ENCODE assay signal across 8 mouse cellular contexts in genomic region chr5:138753946-138754302, GRCm38 (mm10). TPM values are rescaled to one million over a fixed set of nuclear protein-coding genes. Genes with fewer than 3 reads are reported as not detected.
DNase-seq lines count a peak whose midpoint lies in the region; ATAC-seq and TF ChIP-seq lines count a peak whose summit lies in the region.

No protein-coding gene starts in this region.

- no peak for TF ChIP-seq CTCF in intestine, postnatal 0 days (IDR thresholded peaks at IDR 0.05; ENCODE audit: low read depth)

- 2% methylated on average over 9 of the region's 9 CpGs for WGBS in kidney, embryonic 14.5 days
- 6% methylated on average over 9 of the region's 9 CpGs for WGBS in forebrain, embryonic 10.5 days
- 18% methylated on average over 9 of the region's 9 CpGs for WGBS in intestine, postnatal 0 days
- WGBS in midbrain, embryonic 14.5 days = 4% methylated on average over 9 of the region's 9 CpGs

- H3K27ac ChIP-seq in kidney, embryonic 14.5 days (ENCODE audit: low read depth, low read length) = peak overlapping the region; percentile 94
- H3K27ac ChIP-seq in forebrain, embryonic 10.5 days = peak overlapping the region; percentile 88
- H3K27ac ChIP-seq in intestine, postnatal 0 days (ENCODE audit: low read depth, low read length) = peak overlapping the region; percentile 57; the same call in 1 of the 2 replicates
- H3K27ac ChIP-seq in midbrain, embryonic 14.5 days (replicated peaks; ENCODE audit: low read depth, low read length) = peak overlapping the region; percentile 96

- ATAC-seq in kidney, embryonic 14.5 days (ENCODE audit: low FRiP score, low TSS enrichment) = 0 out of 2 replicates have a peak, but pooled peaks have one; percentile 21
- no peak for ATAC-seq in intestine, postnatal 0 days
- 0 out of 2 replicates have a peak, but pooled peaks have one; percentile 53 for ATAC-seq in midbrain, embryonic 14.5 days (ENCODE audit: low FRiP score, low TSS enrichment)

- no peaks in the 10 kb centered on the region for H3K9me3 ChIP-seq in kidney, embryonic 14.5 days (ENCODE audit: control insufficient read depth, low read length)
- no peaks in the 10 kb centered on the region for H3K9me3 ChIP-seq in forebrain, embryonic 10.5 days
- H3K9me3 ChIP-seq in intestine, postnatal 0 days (ENCODE audit: control insufficient read depth) = no peaks in the 10 kb centered on the region
- no peaks in the 10 kb centered on the region for H3K9me3 ChIP-seq in midbrain, embryonic 14.5 days (ENCODE audit: control insufficient read depth, low read length)

- DNase-seq in kidney, postnatal 25 days = no peak
- DNase-seq in NIH3T3 (ENCODE audit: low read depth) = peak; percentile 44
- DNase-seq in forebrain, embryonic 10.5 days (ENCODE audit: extremely low spot score, low spot score) = peak; percentile 40
- peak; percentile 77 for DNase-seq in midbrain, embryonic 14.5 days
- DNase-seq in spleen, adult 12 weeks (ENCODE audit: low spot score) = no peak
- no peak for DNase-seq in urinary bladder, postnatal 10 days (ENCODE audit: low spot score)

- H3K36me3 ChIP-seq in kidney, embryonic 14.5 days (ENCODE audit: control insufficient read depth, insufficient read depth, low read length) = no peaks in the 10 kb centered on the region; the same call in 1 of the 2 replicates
- H3K36me3 ChIP-seq in forebrain, embryonic 10.5 days (replicated peaks) = no peaks in the 10 kb centered on the region
- no peaks in the 10 kb centered on the region for H3K36me3 ChIP-seq in intestine, postnatal 0 days (ENCODE audit: control insufficient read depth, insufficient read depth)
- H3K36me3 ChIP-seq in midbrain, embryonic 14.5 days (ENCODE audit: control insufficient read depth, insufficient read depth, low read length) = peaks cover 14% of the 10 kb centered on the region

- peak overlapping the region; percentile 72 for H3K4me3 ChIP-seq in kidney, embryonic 14.5 days (ENCODE audit: low read length)
- H3K4me3 ChIP-seq in forebrain, embryonic 10.5 days = peak overlapping the region; percentile 76
- peak overlapping the region; percentile 53 for H3K4me3 ChIP-seq in intestine, postnatal 0 days (ENCODE audit: low read depth, low read length)
- H3K4me3 ChIP-seq in midbrain, embryonic 14.5 days (replicated peaks; ENCODE audit: low read depth, low read length) = peak overlapping the region; percentile 77

- H3K9ac ChIP-seq in kidney, embryonic 14.5 days (ENCODE audit: low read depth, low read length) = peak overlapping the region; percentile 87
- no peak overlapping the region for H3K9ac ChIP-seq in intestine, postnatal 0 days (ENCODE audit: low read depth, low read length)
- H3K9ac ChIP-seq in midbrain, embryonic 14.5 days (replicated peaks; ENCODE audit: low read length) = peak overlapping the region; percentile 93

- H3K4me2 ChIP-seq in kidney, embryonic 14.5 days (replicated peaks; ENCODE audit: low read depth, low read length) = peak overlapping the region; percentile 96
- H3K4me2 ChIP-seq in intestine, postnatal 0 days (replicated peaks; ENCODE audit: low read depth) = peak overlapping the region; percentile 94
- peak overlapping the region; percentile 83 for H3K4me2 ChIP-seq in midbrain, embryonic 14.5 days (ENCODE audit: low read length)

- H3K27me3 ChIP-seq in kidney, embryonic 14.5 days (ENCODE audit: control insufficient read depth, insufficient read depth, low read length) = peaks cover 11% of the 10 kb centered on the region
- H3K27me3 ChIP-seq in forebrain, embryonic 10.5 days (ENCODE audit: poor library complexity, severe bottlenecking) = peaks cover 68% of the 10 kb centered on the region
- peaks cover 44% of the 10 kb centered on the region for H3K27me3 ChIP-seq in intestine, postnatal 0 days (replicated peaks; ENCODE audit: control insufficient read depth, insufficient read depth, low read length)
- no peaks in the 10 kb centered on the region for H3K27me3 ChIP-seq in midbrain, embryonic 14.5 days (ENCODE audit: control insufficient read depth, insufficient read depth, low read length)

- peaks cover 17% of the 10 kb centered on the region for H3K4me1 ChIP-seq in kidney, embryonic 14.5 days (ENCODE audit: control insufficient read depth, insufficient read depth, low read length)
- H3K4me1 ChIP-seq in forebrain, embryonic 10.5 days = peaks cover 43% of the 10 kb centered on the region
- H3K4me1 ChIP-seq in intestine, postnatal 0 days (replicated peaks; ENCODE audit: control insufficient read depth, insufficient read depth, low read length) = peaks cover 11% of the 10 kb centered on the region; the same call in 1 of the 2 replicates
- H3K4me1 ChIP-seq in midbrain, embryonic 14.5 days (ENCODE audit: control insufficient read depth, insufficient read depth, low read length) = peaks cover 26% of the 10 kb centered on the region

RNA-seq across cellular contexts. Expression of gene Fam20c, which starts 0.4 kb away (rescaled TPM):
- 16.5 and 19.9 TPM in 2 replicates for polyA plus RNA-seq in kidney, embryonic 14.5 days (2014; fragmentation: Nextera tagmentation; extraction: Ambion mirVana)
- 2.9 and 4.5 TPM in 2 replicates for polyA plus RNA-seq in forebrain, embryonic 10.5 days (2016; fragmentation: Nextera tagmentation; extraction: Ambion mirVana)
- 2.5 and 3.3 TPM in 2 replicates for polyA plus RNA-seq in intestine, postnatal 0 days (2015; fragmentation: Nextera tagmentation; extraction: Ambion mirVana)
- 51.2 and 56.1 TPM in 2 replicates for polyA plus RNA-seq in midbrain, embryonic 14.5 days (2014; fragmentation: Nextera tagmentation; extraction: Ambion mirVana)

Comparison
In these comparisons a context has a peak if more than half of its experiments do, and no peak if none do; other contexts are left out.
1. DNase-seq: peak in NIH3T3 (single experiment), forebrain, embryonic 10.5 days (single experiment) and midbrain, embryonic 14.5 days (single experiment); none in kidney, postnatal 25 days (0 of 2), spleen, adult 12 weeks (single experiment) and urinary bladder, postnatal 10 days (single experiment).
2. Peak in every context shown above with its lines, with median percentiles within 50 percentile points of each other: H3K27ac ChIP-seq, H3K4me2 ChIP-seq and H3K4me3 ChIP-seq.